Mouse (Mus musculus) skeletal muscle tissue, adult 2 months (tissue): Measurements from ENCODE around the gene Usp34.
A peak's percentile ranks its signal among the peaks of the same experiment; 100 is the strongest.
"Not testable (repeated sequence)": the region's sequence is repeated elsewhere in the genome, so short reads cannot be mapped to it uniquely, and the experiment has no call there.

ENCODE experiments used
- DNase-seq: peaks from one replicate; pipeline ENCODE4 v3.0.0-alpha.2; 2012; ENCODE audit warnings: low read depth, low spot score

The Usp34 gene

DNA sequence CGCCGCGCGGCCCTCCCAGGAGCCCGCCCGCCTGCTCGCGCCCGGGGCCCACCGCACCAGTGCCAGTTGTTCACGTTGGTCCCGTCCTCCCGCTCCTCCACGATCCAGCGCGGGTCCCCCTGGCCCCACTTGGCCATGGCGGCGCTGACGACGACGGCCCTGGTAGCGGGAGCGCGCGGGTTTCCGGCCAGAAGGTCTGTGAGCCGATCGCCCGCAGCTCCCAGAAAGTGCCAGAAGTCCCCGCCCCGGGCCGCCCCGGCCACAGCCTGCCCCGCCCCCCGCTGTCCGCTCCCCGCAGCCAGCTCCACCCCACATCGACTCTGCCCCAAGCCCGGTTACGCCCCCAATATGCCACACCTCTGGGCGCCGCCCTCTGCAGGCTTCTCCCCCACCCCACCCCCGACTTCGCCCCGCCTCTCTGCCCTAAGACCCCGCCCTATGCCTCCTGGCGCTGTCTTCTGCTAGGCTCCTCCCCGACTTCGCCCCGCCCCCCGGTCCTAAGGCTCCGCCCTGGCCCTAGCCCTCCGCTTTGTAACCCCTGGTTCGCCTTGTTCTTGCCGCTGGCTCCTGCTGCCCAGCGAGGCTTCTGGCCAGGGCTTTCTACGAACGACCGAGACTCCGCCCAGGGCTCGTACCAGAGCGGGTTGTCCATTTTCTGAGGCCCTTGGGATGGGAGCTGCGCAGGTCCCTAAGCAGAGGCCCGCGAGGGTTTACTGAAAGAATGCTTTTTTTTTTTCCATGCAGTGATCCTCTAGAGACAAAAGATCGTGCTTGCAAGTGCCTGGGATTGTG lies 191.2 kb downstream of the Usp34 start, which contains the start of gene Ahsa2:
Ahsa2 (minus strand) TSS at position 313 of the 792 bp plus-strand sequence.
- peak; percentile 95 for DNase-seq

DNA sequence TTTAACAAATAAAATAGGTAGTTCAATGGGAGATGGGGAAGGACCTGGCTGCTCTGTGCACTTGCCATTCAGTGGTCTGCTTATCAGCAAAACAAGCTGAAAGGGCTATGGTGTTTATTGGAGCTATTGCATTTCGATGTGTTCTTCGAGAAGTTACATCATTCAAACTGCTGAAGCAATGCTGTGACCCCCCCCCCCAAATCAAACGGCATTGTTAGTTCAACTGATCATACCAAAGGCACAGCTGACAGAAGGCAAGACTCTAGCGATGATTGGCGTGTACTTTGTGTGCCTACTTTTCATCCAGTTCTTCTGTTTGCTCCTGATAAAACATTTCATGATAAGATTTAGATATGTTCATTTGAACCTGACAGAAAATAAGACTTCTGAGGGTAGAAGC lies 191.9 kb downstream of the Usp34 start:
- DNase-seq, result no peak

DNA sequence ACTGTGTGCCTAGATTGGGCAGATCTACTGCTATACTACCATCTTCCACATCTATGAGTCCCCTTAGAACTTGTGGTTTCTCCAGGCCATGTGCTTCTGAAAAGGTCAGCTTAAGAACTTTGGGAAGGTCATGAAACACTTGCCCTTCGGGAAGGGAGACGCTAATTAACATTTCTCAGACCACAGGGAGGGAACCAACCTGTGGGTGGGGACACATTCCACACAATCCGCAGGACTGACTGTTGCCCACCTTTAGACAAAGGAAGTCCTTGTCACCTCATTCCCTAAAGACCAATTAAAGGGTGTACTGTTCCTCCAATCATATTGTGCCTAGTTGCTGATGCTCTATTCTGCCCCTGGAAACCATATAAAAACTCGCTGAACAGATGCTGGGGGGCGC lies 198.1 kb downstream of the Usp34 start:
- not testable (repeated sequence) for DNase-seq

GRCm38 (mm10) chr11:23514785-23515184 lies 208.1 kb downstream of the Usp34 start:
- not testable (repeated sequence) for DNase-seq

- no peak for DNase-seq
These were observed 208.6 kb downstream of the Usp34 start for GRCm38 (mm10) chr11:23515315-23515714.

DNA sequence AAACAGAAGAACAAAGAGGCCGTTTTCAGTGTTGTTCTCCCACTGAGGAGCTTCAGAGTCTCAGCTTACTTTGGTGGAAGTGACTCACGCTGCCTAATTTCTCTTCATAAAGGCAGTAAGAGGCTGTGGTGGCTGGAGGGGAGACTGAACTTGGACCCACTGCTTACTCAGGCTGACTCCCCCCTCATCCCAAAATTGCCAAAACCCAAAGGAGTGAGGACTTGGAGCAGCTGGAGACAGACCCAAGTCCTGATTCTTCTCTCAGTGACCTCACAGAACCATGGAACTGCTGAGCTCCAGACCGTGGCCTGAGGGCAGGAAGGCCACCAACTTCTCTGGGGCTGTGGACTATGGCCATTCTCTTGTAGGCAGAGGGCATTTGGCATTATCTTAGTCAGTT lies 212.3 kb downstream of the Usp34 start:
- no peak for DNase-seq

DNA sequence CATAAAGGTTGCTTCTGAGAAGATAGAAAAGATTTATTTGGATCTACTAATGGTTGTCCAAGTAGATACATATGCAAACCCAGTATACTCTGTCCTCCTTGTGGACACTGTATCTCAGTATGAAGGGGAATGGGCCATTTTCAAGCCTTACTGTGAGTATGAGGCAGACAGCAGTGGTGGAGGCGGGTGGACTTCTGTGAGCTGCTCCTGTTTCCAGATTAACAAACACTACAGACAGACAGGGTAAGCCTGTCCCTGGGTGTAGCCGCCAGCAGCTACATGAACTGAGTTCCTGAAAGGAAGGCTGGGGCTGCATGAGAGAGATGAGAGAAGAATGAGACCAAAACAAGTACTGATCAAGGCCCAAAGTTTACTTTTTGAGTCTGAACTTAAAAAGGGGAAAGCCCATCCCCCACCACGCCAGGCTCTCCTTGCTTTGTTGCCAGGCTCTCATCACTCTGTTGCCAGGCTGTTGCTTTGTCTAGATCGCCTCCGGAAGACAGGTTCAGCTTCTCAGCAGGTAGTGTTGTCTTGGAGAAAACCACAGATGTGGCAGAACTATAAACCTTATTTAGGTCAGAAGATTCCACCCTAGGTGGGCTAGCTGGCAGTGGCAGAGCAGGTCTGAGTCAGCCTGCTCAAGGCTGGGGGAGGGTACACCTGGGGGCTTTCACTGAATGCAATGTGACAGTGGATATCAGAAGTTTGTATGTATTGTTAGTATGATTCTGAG lies 213.9 kb downstream of the Usp34 start, which contains the start of gene 1700093K21Rik:
1700093K21Rik (minus strand) TSS at position 683 of the 733 bp plus-strand sequence.
- DNase-seq, result no peak

- DNase-seq, result no peak
These were observed 230.8 kb downstream of the Usp34 start for GRCm38 (mm10) chr11:23537446-23537845.
